Mouse (Mus musculus) heart, postnatal 0 days (tissue): ENCODE measurements around the gene Phgr1. TPM values are rescaled to one million over a fixed set of nuclear protein-coding genes. Genes with fewer than 3 reads are reported as not detected.
A peak's percentile ranks its signal among the peaks of the same experiment; 100 is the strongest.

Experiments used
- ATAC-seq: fragments of 200-750 bp; cut with Nextera tagmentation; 2 replicates; pipeline ENCODE4 v1.8.0; 2017; ENCODE audit warnings: low read depth, moderate number of reproducible peaks, moderate library complexity; ENCODE audit not compliant: insufficient read depth
- DNase-seq: peaks from one replicate; pipeline ENCODE4 v3.0.0-alpha.2; 2016; ENCODE audit warnings: low spot score
- H3K27ac ChIP-seq: fragments of 300-500 bp; sonication (generic); 2 replicates; pipeline ENCODE4 v1.5.1; 2014; ENCODE audit warnings: low read depth, mild to moderate bottlenecking
- H3K27me3 ChIP-seq: fragments of 300-500 bp; sonication (generic); 2 replicates; pipeline ENCODE4 v1.6.1; 2014; ENCODE audit warnings: low read length, mixed read lengths; ENCODE audit not compliant: control insufficient read depth, insufficient read depth
- H3K36me3 ChIP-seq: fragments of 300-500 bp; sonication (generic); replicated peaks from 2 replicates; pipeline ENCODE4 v1.6.1; 2014; ENCODE audit warnings: low read length, mixed read lengths; ENCODE audit not compliant: control insufficient read depth, insufficient read depth
- H3K4me1 ChIP-seq: fragments of 300-500 bp; sonication (generic); 2 replicates; pipeline ENCODE4 v1.6.1; 2014; ENCODE audit warnings: antibody characterized with exemption; ENCODE audit not compliant: control insufficient read depth, insufficient read depth
- H3K4me2 ChIP-seq: fragments of 300-500 bp; sonication (generic); 2 replicates; pipeline ENCODE4 v1.6.1; 2014; ENCODE audit warnings: low read depth, mild to moderate bottlenecking, low read length, moderate library complexity
- H3K4me3 ChIP-seq: fragments of 300-500 bp; sonication (generic); 2 replicates; pipeline ENCODE4 v1.5.1; 2014; ENCODE audit warnings: low read depth, low read length
- H3K9ac ChIP-seq: fragments of 300-500 bp; sonication (generic); replicated peaks from 2 replicates; pipeline ENCODE4 v1.6.1; 2014; ENCODE audit warnings: low read depth, low read length, mixed read lengths
- H3K9me3 ChIP-seq: fragments of 300-500 bp; sonication (generic); replicated peaks from 2 replicates; pipeline ENCODE4 v1.6.1; 2016; ENCODE audit warnings: low read length; ENCODE audit not compliant: control insufficient read depth
- CTCF ChIP-seq: IDR thresholded peaks from 2 replicates; pipeline ENCODE4 v1.5.1; 2016; ENCODE audit warnings: antibody characterized with exemption, control low read depth, low read depth
- EP300 ChIP-seq: IDR thresholded peaks from 2 replicates; pipeline ENCODE4 v1.6.1; 2016; ENCODE audit warnings: antibody characterized with exemption, low read depth
- WGBS: fragments of 180-500 bp; shearing (Covaris S2); extraction: QIAGEN DNeasy Blood & Tissue Kit; methylation state at CpG from one replicate; pipeline ENCODE4 v1.1.7; 2014; 5-methylcytosine and 5-hydroxymethylcytosine counted together
- polyA plus RNA-seq: library from polyadenylated mRNA; unstranded; fragments of >200 nt; fragmentation: Nextera tagmentation; extraction: Ambion mirVana; gene quantifications from 2 replicates; pipeline ENCODE4 v1.2.1, GENCODE M21; 2015
- total RNA-seq: library from RNA; depleted of rRNA; stranded (reverse); fragments of >200 nt; gene quantifications from 2 replicates; pipeline ENCODE4 v1.2.3, GENCODE M21; 2014; ENCODE audit warnings: low replicate concordance

Phgr1 gene
- total and polyA plus RNA-seq, 2 experiments from 2014 or later, result not detected

DNA sequence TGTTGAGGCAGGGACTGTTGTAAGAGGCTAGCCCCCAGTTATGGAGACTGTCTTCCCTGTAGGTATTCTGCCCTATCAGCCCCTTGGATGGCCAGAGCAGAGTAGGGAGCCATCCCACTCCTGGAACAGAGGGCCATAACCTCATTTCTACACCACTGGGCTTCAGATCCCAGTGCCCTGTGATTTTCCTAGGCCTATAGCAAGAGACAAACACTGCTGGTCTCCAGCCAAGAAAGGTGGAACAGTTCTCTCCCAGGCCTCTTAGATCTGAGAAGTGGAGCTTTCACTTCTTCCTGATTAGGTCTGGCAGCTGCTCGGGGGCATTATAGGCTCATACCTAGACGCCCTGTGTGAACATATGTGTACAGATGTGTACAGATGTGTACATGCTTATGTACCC is 3.7 kb downstream of the Phgr1 start:
- Histone ChIP-seq H3K27me3 (0 out of 2 replicates have a peak, but pooled peaks cover 4% of the 10 kb centered on the region), H3K4me3 (no peak overlapping the region), H3K4me2 (no peak overlapping the region), H3K9ac (no peak overlapping the region), H3K36me3 (no peaks in the 10 kb centered on the region), H3K4me1 (no peaks in the 10 kb centered on the region), H3K27ac (peak overlapping the region; percentile 2; the same call in 1 of the 2 replicates), H3K9me3 (no peaks in the 10 kb centered on the region)
- TF ChIP-seq EP300 (no peak), CTCF (no peak)
- no peak for DNase-seq
- no peak for ATAC-seq
- 42% methylated on average over 2 of the region's 2 CpGs for WGBS

GRCm38 (mm10) chr2:118778418-118778817 is 5.8 kb downstream of the Phgr1 start:
- no peak overlapping the region for H3K9ac ChIP-seq
- H3K27ac ChIP-seq, result no peak overlapping the region
- no peak overlapping the region for H3K4me3 ChIP-seq
- ATAC-seq (no peak), DNase-seq (no peak)
- H3K27me3 ChIP-seq, result 0 out of 2 replicates have a peak, but pooled peaks cover 4% of the 10 kb centered on the region
- TF ChIP-seq EP300, result no peak
- TF ChIP-seq CTCF, result no peak
- WGBS, result 62% methylated on average over 4 of the region's 4 CpGs
- H3K36me3 ChIP-seq, result no peaks in the 10 kb centered on the region
- no peak overlapping the region for H3K4me2 ChIP-seq
- no peaks in the 10 kb centered on the region for H3K4me1 ChIP-seq
- H3K9me3 ChIP-seq, result no peaks in the 10 kb centered on the region

GRCm38 (mm10) chr2:118779065-118779464 is 6.5 kb downstream of the Phgr1 start:
- no peak for DNase-seq
- WGBS, result 10% methylated on average over 10 of the region's 10 CpGs
- ATAC-seq, result no peak
- H3K4me3 ChIP-seq, result peak overlapping the region; percentile 27; the same call in 1 of the 2 replicates
- H3K9ac ChIP-seq, result no peak overlapping the region
- H3K27ac ChIP-seq, result no peak overlapping the region
- no peaks in the 10 kb centered on the region for H3K4me1 ChIP-seq
- no peaks in the 10 kb centered on the region for H3K36me3 ChIP-seq
- H3K9me3 ChIP-seq, result no peaks in the 10 kb centered on the region
- H3K4me2 ChIP-seq, result peak overlapping the region; percentile 57
- H3K27me3 ChIP-seq, result 0 out of 2 replicates have a peak, but pooled peaks cover 4% of the 10 kb centered on the region
- no peak for TF ChIP-seq EP300
- TF ChIP-seq CTCF, result no peak

DNA sequence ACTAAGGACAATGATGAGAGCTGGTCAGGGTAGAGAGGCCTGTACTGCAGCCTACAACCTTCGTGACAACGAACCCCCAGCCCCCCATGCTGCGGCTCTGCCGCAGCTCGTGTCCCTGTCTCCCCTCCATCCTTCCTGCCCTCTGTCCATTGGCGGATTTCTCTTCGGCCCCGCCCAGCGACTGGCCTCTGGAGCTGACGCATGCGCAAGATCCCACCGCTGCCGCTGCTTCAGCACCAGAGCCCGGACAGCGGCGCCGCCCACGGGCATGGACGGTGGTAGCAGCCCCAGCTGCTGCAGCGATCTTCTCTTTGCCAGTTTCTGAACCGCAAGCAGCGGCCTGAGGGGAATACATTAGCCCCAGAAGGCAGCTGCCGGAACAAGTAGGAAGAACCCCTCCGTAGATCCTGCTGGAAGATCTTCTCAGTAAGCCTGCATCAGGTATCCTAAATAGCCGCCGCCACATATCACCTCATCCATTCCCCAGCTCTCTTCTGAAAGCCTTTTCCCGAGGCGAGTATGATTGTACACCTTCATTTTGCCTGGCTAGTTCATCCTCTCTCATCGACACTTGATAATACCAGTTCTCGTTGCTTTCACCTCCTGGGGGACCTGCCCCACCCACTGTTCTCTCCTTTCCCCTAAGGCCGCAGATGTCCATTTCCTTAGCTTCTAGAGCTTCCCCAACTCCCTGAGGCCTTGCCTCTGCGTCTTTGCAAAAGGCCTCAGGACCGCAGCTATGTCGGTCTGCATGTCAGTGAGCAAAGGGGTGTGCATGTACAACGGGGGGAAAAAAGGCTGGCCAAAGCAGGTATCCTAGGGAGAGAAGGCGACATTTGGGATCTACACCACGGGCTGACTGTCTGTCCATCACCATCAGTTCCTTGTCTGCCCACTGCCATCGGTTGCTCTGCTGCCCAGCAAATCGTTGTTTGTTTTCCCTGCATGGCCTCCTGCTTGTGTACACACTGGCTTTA is 7.2 kb downstream of the Phgr1 start, which contains the start of gene Disp2:
Disp2 (plus strand) TSS at position 216 of the 977 bp plus-strand sequence.
- DNase-seq, result peak; percentile 89
- TF ChIP-seq CTCF (peak; percentile 37), EP300 (no peak)
- 13% methylated on average over 39 of the region's 39 CpGs for WGBS
- peak within 1 kb of the TSS; percentile 57 for H3K4me2 ChIP-seq
- H3K9ac ChIP-seq, result no peak within 1 kb of the TSS
- peak; percentile 87 for ATAC-seq
- peak within 1 kb of the TSS; percentile 27; the same call in 1 of the 2 replicates for H3K4me3 ChIP-seq
- no peak within 1 kb of the TSS for H3K27ac ChIP-seq
- 0 out of 2 replicates have a peak, but pooled peaks cover 4% of the 10 kb centered on the region for H3K27me3 ChIP-seq
- no peaks in the 10 kb centered on the region for H3K36me3 ChIP-seq
- no peaks in the 10 kb centered on the region for H3K9me3 ChIP-seq
- no peaks in the 10 kb centered on the region for H3K4me1 ChIP-seq

GRCm38 (mm10) chr2:118781115-118781514 is 8.5 kb downstream of the Phgr1 start:
- no peak for DNase-seq
- 56% methylated on average over 1 of the region's 1 CpGs for WGBS
- ATAC-seq, result no peak
- Histone ChIP-seq H3K4me1 (no peaks in the 10 kb centered on the region), H3K9me3 (no peaks in the 10 kb centered on the region), H3K36me3 (no peaks in the 10 kb centered on the region), H3K9ac (no peak overlapping the region), H3K4me2 (no peak overlapping the region), H3K27me3 (0 out of 2 replicates have a peak, but pooled peaks cover 4% of the 10 kb centered on the region), H3K27ac (no peak overlapping the region), H3K4me3 (no peak overlapping the region)
- no peak for TF ChIP-seq CTCF
- TF ChIP-seq EP300, result no peak
